Mouse (Mus musculus) thymus, postnatal 14 days (tissue): ENCODE measurements at regions not wholly inside any gene's neighbourhood (a gene's known extent, or its start where the extent isn't known, plus 50 kb on each side); places are given as distances from the start of the nearest gene placed in this dataset.

ENCODE experiments used
- DNase-seq: peaks from one replicate; pipeline ENCODE4 v3.0.0; 2021

DNA sequence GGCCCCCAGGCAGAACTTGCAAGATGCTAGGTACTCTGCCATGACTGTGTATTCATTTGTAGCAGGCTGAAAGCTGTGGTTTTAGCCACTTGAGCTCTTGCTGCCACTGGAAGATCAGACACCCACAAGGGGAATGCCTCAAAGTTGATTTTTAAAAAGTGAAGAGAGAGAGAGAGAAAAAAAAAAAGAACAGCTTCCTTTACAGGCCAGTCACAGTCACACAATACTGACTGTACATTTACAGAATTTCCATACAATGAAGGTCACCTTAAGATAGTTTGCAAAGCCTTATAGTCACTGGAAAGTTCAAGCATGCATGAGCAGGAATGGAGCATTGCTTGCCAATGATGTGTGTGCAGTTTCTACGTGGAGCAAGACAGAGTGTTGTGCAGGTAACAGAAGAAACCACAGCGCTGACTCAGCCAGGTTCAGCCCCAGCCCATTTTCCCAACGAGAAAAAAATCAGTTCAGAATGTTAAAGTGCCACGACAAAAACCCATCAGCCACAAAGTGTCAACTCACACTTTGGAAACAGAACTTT, 109.3 kb upstream of the Ado start:
- DNase-seq = no peak

DNA sequence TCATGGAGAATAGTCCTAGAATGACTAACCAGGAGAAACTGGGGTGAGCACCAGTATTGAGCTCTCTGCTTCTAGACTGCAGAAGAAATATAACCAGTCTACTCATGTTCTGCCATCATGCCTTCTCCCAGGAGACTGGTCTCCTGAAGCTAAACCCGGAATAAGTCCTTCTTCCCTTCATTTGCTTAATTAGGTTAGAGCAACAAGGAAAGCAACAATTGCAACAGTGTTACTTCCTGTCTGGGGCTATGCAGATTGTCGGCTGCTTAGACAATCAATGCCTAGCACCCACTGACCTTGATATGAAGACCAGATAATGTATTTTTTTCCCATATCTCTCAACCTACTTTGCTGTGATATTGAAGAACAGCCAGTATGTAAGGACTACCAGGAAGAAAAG, 108.5 kb upstream of the Ado start:
- no peak for DNase-seq

DNA sequence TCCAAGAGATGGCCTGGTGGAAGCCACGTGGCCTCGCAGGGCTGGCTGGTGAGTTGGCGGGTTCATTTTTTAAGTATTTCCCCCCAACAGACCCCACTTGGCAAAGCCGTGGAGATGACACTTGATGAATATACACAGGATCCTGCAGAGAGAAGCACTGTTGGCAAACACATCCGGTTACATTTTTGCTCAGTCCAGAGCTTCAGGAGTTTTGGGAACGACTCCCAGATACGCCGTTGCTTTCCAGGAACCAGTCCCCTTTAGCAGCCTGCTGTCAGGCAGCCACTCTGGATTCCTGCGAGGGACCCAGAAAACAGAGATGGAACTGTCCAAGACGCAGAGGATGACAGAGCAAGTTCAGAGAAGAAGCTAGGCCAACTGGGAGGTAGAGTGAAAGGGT, 105.8 kb upstream of the Ado start:
- DNase-seq = no peak

GRCm38 (mm10) chr10:67652300-67652699, 103.5 kb upstream of the Ado start:
- DNase-seq = no peak

GRCm38 (mm10) chr10:67651386-67651785, 102.6 kb upstream of the Ado start:
- no peak for DNase-seq

- peak; percentile 34 for DNase-seq
Observed at GRCm38 (mm10) chr10:67647777-67648727, 99.3 kb upstream of the Ado start.

DNA sequence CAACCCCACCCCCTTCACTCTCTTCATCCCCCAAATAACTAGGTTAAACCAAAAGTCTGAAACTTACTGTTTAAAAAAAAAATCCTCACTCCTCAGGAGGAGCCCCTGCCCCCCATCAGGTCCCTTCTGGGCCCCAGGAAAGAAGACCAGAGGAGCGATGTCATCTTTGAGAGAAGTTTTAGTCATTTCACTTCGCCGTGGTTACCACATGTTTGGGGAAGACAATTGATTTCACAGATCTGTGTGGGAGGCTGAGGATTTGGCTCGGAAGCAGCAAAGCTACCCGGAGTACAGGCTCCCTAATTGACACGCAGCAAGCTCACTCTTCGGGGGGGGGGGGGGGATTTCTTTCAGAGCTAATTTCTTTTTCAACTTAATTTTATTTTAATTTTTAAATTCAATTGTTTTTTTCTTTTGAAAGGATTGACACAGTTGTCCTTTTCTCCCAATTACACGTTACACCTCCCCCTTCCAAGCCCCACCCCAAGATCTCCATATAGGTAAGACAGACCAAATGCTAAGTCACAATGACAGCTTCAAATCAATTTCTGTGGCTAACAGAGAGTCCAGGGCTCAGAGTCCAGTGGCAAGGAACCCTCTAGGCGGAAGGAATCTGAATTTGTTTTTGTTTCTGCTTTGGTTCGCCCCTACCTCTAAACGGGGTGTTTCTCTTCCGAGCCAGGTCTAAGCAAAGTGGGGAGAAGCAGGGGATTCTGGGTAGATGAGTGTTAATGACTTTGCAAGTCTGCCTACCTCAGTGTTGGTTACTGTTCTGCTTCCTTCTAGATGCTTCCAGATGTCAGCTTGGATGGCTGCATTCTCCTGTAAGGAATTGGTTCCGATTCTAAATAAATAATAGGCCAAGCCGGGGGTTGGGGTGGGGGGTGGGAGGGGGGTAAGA, 98.2 kb upstream of the Ado start:
- DNase-seq = peak; percentile 59

GRCm38 (mm10) chr10:67645821-67646220, 97.1 kb upstream of the Ado start:
- DNase-seq = peak; percentile 10

GRCm38 (mm10) chr10:67644280-67644679, 95.5 kb upstream of the Ado start:
- peak; percentile 51 for DNase-seq

DNA sequence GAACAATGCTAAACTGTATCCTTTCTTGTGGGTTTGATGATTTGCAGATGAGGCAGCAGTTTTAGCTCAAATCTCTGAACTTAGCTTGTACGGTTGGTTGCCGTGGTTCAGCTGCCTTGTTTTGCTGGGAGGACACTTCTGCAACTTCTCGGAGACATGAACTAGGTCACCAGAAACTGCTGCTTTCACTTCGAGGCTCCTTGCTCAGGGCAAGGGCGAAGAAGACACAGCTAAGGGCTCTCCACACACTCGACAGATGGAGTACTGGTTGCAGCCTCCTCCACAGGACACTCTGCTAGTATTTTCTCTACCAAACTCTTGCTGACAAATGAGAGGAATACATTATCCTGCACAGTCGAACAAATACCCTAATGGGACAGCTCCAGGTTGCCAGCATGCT, 94.9 kb upstream of the Ado start:
- DNase-seq = peak; percentile 59

DNA sequence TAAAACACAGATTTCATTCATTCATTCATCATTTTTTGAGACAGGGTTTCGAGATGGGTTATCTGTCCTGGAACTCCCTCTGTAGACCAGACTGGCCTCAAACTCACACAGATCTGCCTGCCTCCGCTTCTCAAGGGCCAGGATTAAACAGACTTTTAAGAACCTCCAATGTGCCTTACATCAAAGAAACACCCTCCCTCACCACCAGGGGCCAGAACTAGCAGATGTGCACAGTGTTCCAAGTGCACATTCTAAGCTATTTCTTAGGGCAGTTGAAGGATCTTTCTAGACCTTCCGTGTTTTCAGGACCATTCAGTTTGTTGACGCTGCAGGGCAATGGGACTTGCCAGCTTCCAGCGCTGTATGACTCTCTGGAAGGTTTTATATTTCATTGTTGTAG, 88.6 kb upstream of the Ado start:
- DNase-seq = peak; percentile 43

- DNase-seq = peak; percentile 84
Observed at GRCm38 (mm10) chr10:67636569-67636968, 87.8 kb upstream of the Ado start.

DNA sequence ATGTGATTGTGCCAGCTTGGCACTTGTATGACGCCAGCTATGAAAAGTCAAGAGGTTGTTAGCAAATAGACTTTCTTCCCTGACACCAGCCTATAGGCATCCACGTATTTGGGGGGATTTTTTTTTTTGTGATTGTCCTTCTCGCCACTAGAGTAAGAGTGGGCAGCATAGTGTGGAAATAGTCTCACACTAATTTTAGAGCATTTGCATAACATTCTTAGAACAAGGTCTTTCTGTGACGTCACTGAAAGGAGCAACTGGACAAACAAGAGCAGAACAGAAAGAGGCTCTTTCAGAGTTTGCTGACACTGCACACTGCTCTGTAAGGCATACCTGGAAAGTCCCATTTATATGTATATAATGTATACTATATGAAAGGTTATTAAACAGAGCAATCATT, 86.0 kb upstream of the Ado start:
- no peak for DNase-seq

DNA sequence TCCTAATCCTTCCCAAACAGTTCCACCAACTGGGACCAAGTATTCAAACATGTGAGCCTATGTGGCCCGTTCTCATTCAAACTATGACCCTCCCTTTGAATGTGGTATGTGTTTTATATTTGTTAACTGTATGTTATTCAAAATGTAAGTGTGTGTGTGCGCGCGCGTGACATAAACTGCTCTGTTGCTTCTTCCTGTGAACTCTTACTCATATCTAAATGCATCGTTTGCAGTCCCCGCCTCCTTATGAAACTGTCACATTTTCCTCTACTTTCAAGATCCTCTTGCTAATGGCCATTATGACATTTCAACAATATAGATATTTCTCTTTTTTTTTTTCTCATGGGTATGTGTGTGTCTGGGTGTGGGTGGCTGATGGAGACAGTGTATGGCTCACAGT, 84.3 kb upstream of the Ado start:
- DNase-seq = no peak

GRCm38 (mm10) chr10:67623338-67623737, 74.6 kb upstream of the Ado start:
- DNase-seq = no peak

DNA sequence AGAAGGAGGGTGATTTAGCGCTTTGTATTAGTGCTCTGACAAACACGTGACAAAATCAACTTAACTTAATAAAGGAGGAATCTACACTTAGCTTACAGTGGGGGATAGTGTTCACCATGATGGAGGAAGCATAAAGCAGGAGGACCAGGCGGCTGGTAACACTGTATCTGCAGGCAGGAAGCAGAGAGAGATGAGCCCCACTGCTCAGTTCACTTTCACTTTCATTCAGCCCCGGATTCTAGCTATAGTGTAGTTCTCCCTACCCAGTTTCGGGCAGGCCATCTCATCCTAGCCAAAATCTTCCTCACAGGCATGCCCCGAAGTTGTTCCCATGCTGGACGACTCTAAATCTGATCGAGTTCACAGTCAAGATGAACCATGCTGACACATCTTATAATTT, 71.3 kb upstream of the Ado start:
- DNase-seq = no peak

GRCm38 (mm10) chr10:67618112-67618511, 69.4 kb upstream of the Ado start:
- DNase-seq = no peak

DNA sequence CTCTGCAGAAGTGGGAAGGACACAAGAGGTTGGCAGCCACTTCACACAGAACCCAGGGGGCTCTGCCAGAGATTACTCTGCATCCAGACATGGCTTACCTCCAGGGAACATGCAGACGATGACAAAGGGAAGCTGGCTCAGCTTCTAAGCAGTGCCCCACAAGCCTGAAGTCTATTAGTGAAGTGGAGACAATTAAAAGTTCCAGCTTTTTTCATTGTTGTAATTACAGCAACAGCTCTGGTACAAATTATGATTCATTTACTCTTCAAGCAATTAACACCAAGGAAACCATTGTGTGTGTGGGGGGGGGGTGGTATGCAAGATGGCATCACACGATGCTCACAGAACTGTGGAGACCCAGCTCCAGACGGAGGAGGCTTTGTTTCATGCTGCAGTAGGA, 66.3 kb upstream of the Ado start:
- DNase-seq = no peak

- peak; percentile 20 for DNase-seq
Observed at GRCm38 (mm10) chr10:67610689-67611088, 61.9 kb upstream of the Ado start.

DNA sequence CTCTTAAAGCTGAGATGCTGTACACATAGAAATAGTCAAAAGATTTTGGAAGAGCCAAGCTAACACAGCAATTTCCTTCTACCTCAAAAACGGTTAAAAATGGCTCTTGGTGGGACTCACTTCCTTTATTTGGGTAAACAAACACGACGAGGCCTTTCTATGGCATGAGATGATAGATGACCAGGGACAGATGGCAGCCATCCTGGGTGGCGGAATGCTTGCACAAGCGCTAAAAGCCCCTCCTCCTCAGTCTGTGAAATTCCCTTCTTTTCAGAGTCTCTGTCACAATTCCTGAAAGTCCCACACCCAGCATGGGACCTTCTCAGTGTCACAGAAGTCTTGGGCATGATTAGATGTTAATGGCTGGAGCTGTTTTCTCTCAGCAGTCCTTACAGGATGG, 59.3 kb upstream of the Ado start:
- DNase-seq = no peak

DNA sequence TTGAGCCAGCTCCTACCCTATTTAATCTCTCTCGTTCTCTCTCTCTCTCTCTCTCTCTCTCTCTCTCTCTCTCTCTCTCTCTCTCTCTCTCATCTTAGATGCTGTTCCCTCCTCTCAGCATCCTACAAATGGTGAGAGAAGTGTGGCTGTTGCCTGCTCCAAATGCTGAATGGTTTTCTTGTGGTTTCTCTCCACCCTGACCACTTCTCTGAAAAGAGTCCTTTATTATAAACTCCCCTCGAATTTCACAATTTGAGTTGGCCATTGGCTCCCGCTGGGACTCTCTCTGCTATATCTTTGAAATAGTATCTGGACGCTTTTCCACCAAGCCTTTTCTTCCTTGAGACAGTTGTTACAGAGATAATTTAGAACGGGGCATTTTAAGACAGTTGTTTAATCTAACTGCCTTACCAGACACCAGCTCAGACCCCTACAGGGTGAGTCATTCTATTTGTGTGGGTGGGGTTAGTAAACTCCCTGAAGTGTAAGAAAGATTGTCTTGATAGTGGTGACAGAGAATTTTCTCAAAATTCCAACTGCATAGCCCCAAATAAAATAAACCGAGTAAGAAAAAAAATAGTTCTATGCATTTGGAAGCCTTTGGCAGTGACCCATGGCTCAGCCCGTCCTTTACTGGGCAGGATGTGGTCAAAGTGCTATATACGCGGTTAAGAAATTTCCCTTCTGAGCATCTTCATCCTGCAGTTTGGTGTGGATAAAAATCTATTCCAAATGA, 58.7 kb upstream of the Ado start:
- DNase-seq = no peak

- DNase-seq = no peak
Observed at GRCm38 (mm10) chr10:67606739-67607138, 58.0 kb upstream of the Ado start.

GRCm38 (mm10) chr10:67599390-67599789, 50.6 kb upstream of the Ado start:
- no peak for DNase-seq
